Mouse (Mus musculus) ES-E14 (cell line): ENCODE results near the gene Tceanc2. TPM values are rescaled to one million over a fixed set of nuclear protein-coding genes. Genes with fewer than 3 reads are reported as not detected.

Experiments used
- DNase-seq: peaks from one replicate; pipeline ENCODE4 v3.0.0-alpha.2; 2013; ENCODE audit warnings: low read depth, low spot score
- H3K27ac ChIP-seq: 2 replicates; pipeline ENCODE4 v1.5.1; 2012; ENCODE audit warnings: low read depth, mild to moderate bottlenecking, low read length, moderate library complexity, mixed read lengths; ENCODE audit not compliant: poor library complexity, insufficient read depth, severe bottlenecking
- H3K36me3 ChIP-seq: 2 replicates; pipeline ENCODE4 v1.6.1; 2012; ENCODE audit warnings: mild to moderate bottlenecking, low read length, moderate library complexity, mixed read lengths; ENCODE audit not compliant: control insufficient read depth, poor library complexity, insufficient read depth, severe bottlenecking
- H3K4me1 ChIP-seq, 2 experiments: fragments of 150-350 bp in 1 of 2; sonication (generic) in 1 of 2; 2 replicates each; pipeline ENCODE4 v1.6.1; 2012; ENCODE audit warnings: low read length in 2 of 2, mild to moderate bottlenecking in 1 of 2, mixed read lengths in 1 of 2; ENCODE audit not compliant: control insufficient read depth in 2 of 2, insufficient read depth in 2 of 2, poor library complexity in 1 of 2
- H3K4me3 ChIP-seq, 2 experiments: fragments of 150-350 bp in 1 of 2; sonication (generic) in 1 of 2; 2 replicates each; pipeline ENCODE4 v1.5.1; 2012; ENCODE audit warnings: low read length in 2 of 2, low read depth in 1 of 2, mild to moderate bottlenecking in 1 of 2, mixed read lengths in 1 of 2; ENCODE audit not compliant: insufficient read depth in 1 of 2, poor library complexity in 1 of 2, severe bottlenecking in 1 of 2
- H3K9ac ChIP-seq: 2 replicates; pipeline ENCODE4 v1.6.1; 2012; ENCODE audit warnings: low read depth, mild to moderate bottlenecking, low read length, mixed read lengths; ENCODE audit not compliant: poor library complexity, insufficient read depth, severe bottlenecking
- H3K9me3 ChIP-seq: fragments of 150-350 bp; sonication (generic); 2 replicates; pipeline ENCODE4 v1.6.1; 2012; ENCODE audit warnings: low read depth, mild to moderate bottlenecking, low read length; ENCODE audit not compliant: control insufficient read depth, insufficient read depth
- CHD2 ChIP-seq: IDR thresholded peaks from 2 replicates; pipeline ENCODE4 v1.6.1; 2014; ENCODE audit warnings: mild to moderate bottlenecking, low read depth, low read length, inconsistent platforms
- HCFC1 ChIP-seq: IDR thresholded peaks from 2 replicates; pipeline ENCODE4 v1.6.1; 2012; ENCODE audit warnings: low read length, inconsistent platforms, borderline replicate concordance; ENCODE audit not compliant: insufficient read depth
- MAFK ChIP-seq: IDR thresholded peaks from 2 replicates; pipeline ENCODE4 v1.6.1; 2014; ENCODE audit warnings: mild to moderate bottlenecking, low read depth, low read length, inconsistent platforms; ENCODE audit not compliant: insufficient read depth
- ZC3H11A ChIP-seq: IDR thresholded peaks from 2 replicates; pipeline ENCODE4 v1.6.1; 2012; ENCODE audit warnings: low read depth, mild to moderate bottlenecking, inconsistent platforms, low read length, borderline replicate concordance
- ZNF384 ChIP-seq: IDR thresholded peaks from 2 replicates; pipeline ENCODE4 v1.6.1; 2012; ENCODE audit warnings: low read depth, low read length, inconsistent platforms
- in situ Hi-C, 2 experiments: fragments of 600-800 bp; cut with MboI; formaldehyde crosslinking; loops; one replicate each; pipeline ENCODE4 v1.15.1; 2025; ENCODE audit warnings: low sequenced_read_pairs in 2 of 2, inconsistent platforms in 1 of 2; ENCODE audit not compliant: unreplicated experiment in 2 of 2
- total RNA-seq: library from RNA; depleted of rRNA; stranded (reverse); fragments of 300-350 nt; gene quantifications from 2 replicates; pipeline ENCODE4 v1.2.3, GENCODE M21; 2012; rRNA removed

Tceanc2 gene
- 4.9 and 7.1 TPM in 2 replicates for total RNA-seq

DNA sequence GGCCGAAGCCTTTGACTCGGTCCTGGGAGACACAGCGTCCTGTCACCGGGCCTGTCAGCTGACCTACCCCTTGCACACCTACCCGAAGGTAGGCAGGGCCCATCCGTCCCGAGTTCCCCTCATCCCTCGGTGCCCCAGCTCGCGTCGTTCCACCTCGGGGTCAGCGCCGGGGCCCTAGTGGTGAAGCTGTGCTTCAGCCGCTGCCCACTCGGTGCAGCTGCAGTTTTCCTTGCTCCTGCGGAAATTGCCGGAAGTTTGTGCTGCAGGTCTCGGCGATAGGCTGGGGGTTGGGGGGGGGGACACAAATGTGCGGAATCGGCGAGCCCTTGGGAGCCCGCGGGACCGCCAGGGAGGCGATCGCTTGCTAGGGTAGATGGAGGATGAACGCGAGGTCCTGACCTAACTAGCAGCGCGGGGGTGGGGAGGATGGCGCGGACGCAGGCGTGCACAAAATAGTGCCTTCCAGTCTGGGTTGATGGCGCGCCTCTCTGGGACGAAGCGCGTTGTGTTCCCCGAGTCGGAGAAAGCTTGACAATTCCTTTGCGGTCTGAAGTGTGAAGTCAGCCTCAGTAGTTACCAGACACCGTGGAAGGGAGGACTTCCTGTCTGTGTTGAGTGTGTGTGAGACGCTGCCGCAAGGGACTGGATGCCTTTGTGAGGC, at the start of gene Tceanc2:
Tceanc2 (minus strand) TSS at position 287 of the 661 bp plus-strand sequence.
- DNase-seq = no peak
- in situ Hi-C loops = no loop called here

DNA sequence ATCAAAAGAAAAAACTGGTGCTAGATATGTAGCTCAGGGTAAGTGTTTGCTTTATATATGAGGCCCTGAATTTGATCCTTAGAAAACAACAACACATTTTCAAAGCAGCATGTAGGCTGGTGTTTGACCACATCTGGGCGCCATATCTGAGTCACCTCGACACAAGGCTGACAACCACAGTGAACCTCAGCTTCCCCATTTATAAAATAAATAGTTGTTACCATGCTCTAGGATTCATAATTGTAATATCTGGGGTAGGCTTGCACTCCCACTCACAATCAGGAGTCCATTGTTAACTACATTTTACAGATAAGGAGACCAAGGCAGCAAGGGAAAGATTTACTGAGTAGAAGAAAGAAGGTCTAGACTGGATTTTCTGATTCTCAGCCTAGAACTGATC, 47.4 kb upstream of the Tceanc2 start:
- DNase-seq = no peak
- no peaks in the 10 kb centered on the region for H3K4me1 ChIP-seq
- in situ Hi-C loops = no loop called here
- no peaks in the 10 kb centered on the region for H3K36me3 ChIP-seq
- no peak overlapping the region for H3K4me3 ChIP-seq
- no peak overlapping the region for H3K9ac ChIP-seq
- H3K9me3 ChIP-seq = no peaks in the 10 kb centered on the region
- no peak for TF ChIP-seq MAFK
- no peak for TF ChIP-seq CHD2
- no peak for TF ChIP-seq ZC3H11A
- no peak for TF ChIP-seq ZNF384
- no peak for TF ChIP-seq HCFC1
- H3K27ac ChIP-seq = no peak overlapping the region

More for the DNA sequence above, at the start of gene Tceanc2:
- Histone ChIP-seq H3K4me3 (peak within 1 kb of the TSS; percentile 76 to 100), H3K9ac (peak within 1 kb of the TSS; percentile 89), H3K36me3 (no peaks in the 10 kb centered on the region), H3K27ac (peak within 1 kb of the TSS; percentile 91), H3K9me3 (no peaks in the 10 kb centered on the region), H3K4me1 (peaks cover 4 to 8% of the 10 kb centered on the region in 2 experiments; a peak in 3 of 4 replicates)
- TF ChIP-seq MAFK (no peak), ZC3H11A (no peak), HCFC1 (no peak), ZNF384 (no peak), CHD2 (no peak)

DNA sequence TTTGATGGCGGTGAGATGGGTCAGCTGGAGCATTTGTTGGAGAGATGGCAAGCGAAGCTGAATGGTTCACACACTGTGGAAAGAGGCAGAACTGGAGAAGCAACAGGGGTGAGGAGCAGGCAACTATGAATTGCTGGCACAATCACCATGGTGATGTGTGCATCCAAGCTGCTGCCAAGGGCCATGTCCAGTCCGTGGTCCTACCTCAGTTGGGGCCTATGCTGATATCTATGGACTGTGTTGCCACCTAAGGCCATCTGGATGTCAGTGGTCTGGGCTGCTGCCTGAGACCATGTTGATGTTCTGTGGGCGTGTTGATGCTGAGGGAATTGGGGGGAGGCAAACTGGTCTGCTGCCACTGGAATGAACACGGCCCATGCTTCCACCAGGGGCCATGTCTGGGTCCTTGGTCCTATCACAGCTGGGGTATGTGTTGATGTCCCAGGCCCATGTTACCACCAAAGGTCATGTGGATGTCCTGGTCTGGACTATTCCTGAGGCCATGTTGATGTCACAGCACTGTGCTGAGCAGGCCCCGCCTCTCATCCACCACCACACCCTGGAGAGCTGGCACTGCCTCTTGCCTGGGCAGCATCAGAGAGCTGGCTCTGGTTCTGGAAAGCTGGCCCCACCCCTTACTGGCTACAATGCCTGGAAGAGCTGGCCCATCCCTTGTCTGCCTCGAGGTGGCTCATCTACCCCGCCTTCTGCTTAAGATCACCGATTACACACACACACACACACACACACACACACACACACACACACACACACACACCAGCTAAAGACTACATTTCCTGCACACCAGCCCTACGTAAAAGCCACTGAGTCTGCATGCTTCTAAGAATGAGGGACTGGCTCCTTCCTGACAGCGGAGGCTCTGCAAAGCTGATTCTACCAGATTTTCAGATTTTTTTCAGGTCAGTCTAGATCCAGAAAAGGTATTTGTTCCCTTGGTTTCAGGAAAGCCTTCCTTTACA, 44.6 kb upstream of the Tceanc2 start:
- in situ Hi-C loops = no loop called here
- Histone ChIP-seq H3K4me1 (no peaks in the 10 kb centered on the region), H3K9me3 (no peaks in the 10 kb centered on the region), H3K9ac (no peak overlapping the region), H3K4me3 (no peak overlapping the region), H3K27ac (no peak overlapping the region), H3K36me3 (no peaks in the 10 kb centered on the region)
- no peak for TF ChIP-seq ZC3H11A
- no peak for TF ChIP-seq ZNF384
- no peak for TF ChIP-seq HCFC1
- TF ChIP-seq CHD2 = no peak
- no peak for TF ChIP-seq MAFK
- DNase-seq = no peak

DNA sequence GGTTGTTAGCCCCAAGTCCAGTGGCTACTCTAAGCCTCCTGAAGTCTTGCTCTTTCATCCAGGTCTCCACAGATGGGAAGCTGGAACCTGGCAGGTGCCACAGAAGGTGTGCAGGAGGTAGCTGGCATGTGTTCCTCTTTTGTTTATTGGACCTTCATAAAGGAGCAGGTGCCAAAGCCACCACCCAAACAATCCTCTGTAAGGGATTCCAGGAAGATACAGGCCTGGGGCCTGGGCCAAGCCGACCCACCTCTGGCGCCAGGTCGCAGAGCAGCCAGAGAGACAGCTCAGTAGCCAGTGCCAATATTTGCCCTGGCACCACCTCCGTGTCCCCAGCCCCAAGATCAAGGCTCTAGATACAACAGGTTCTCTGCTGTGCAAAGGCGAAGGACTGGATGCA, 42.6 kb upstream of the Tceanc2 start:
- no peak overlapping the region for H3K4me3 ChIP-seq
- DNase-seq = no peak
- no peaks in the 10 kb centered on the region for H3K9me3 ChIP-seq
- H3K9ac ChIP-seq = no peak overlapping the region
- in situ Hi-C loops = no loop called here
- H3K27ac ChIP-seq = no peak overlapping the region
- H3K4me1 ChIP-seq = no peaks in the 10 kb centered on the region
- no peaks in the 10 kb centered on the region for H3K36me3 ChIP-seq
- TF ChIP-seq CHD2 (no peak), MAFK (no peak), HCFC1 (no peak), ZNF384 (no peak), ZC3H11A (no peak)
